Mouse (Mus musculus) CH12.LX (cell line): ENCODE data around the gene Gm20388. TPM values are rescaled to one million over a fixed set of nuclear protein-coding genes. Genes with fewer than 3 reads are reported as not detected.

ENCODE experiments used
- DNase-seq: peaks from one replicate; pipeline ENCODE4 v3.0.0-alpha.2; 2013; ENCODE audit errors: extremely low read depth
- H3K27ac ChIP-seq: 2 replicates; pipeline ENCODE4 v1.5.1; 2012; ENCODE audit warnings: low read depth, mild to moderate bottlenecking, control low read depth, moderate library complexity; ENCODE audit not compliant: insufficient read depth
- H3K27me3 ChIP-seq: replicated peaks from 2 replicates; pipeline ENCODE3; 2012; ENCODE audit warnings: inconsistent platforms
- H3K36me3 ChIP-seq, 2 experiments: replicated peaks in 1 of 2; 2 replicates each; pipeline versions ENCODE3 to v1.6.1; 2012; ENCODE audit warnings: inconsistent platforms in 1 of 2, low read length in 1 of 2, mild to moderate bottlenecking in 1 of 2, mixed read lengths in 1 of 2, moderate library complexity in 1 of 2; ENCODE audit not compliant: control insufficient read depth in 1 of 2, insufficient read depth in 1 of 2
- H3K4me1 ChIP-seq, 2 experiments: 2 replicates each; pipeline ENCODE4 v1.6.1; 2012; ENCODE audit warnings: inconsistent platforms in 1 of 2, moderate library complexity in 1 of 2; ENCODE audit not compliant: insufficient read depth in 2 of 2, control insufficient read depth in 1 of 2
- H3K4me2 ChIP-seq: 2 replicates; pipeline ENCODE4 v1.6.1; 2012; ENCODE audit warnings: low read depth, mild to moderate bottlenecking, control low read depth; ENCODE audit not compliant: poor library complexity, insufficient read depth, severe bottlenecking
- H3K4me3 ChIP-seq, 3 experiments: fragments of 150-350 bp in 1 of 3; sonication (generic) in 1 of 3; replicated peaks in 1 of 3; 2 replicates each; pipeline versions ENCODE3 to v1.5.1; 2011 to 2012; ENCODE audit warnings: low read depth in 2 of 3, low read length in 2 of 3, mild to moderate bottlenecking in 2 of 3, moderate library complexity in 2 of 3, control low read depth in 1 of 3, improper control_type of control experiment in 1 of 3, inconsistent platforms in 1 of 3, mixed read lengths in 1 of 3; ENCODE audit not compliant: poor library complexity in 1 of 3
- H3K79me2 ChIP-seq: replicated peaks from 2 replicates; pipeline ENCODE4 v1.6.1; 2012; ENCODE audit warnings: mild to moderate bottlenecking, moderate library complexity; ENCODE audit not compliant: control insufficient read depth, poor library complexity, insufficient read depth, severe bottlenecking; ENCODE audit errors: extremely low read depth
- H3K9ac ChIP-seq: 2 replicates; pipeline ENCODE4 v1.6.1; 2012; ENCODE audit warnings: low read depth, mild to moderate bottlenecking, control low read depth, moderate library complexity; ENCODE audit not compliant: insufficient read depth
- H3K9me3 ChIP-seq: replicated peaks from 2 replicates; pipeline ENCODE3; 2012; ENCODE audit warnings: low read length, inconsistent platforms, mixed read lengths
- BHLHE40 ChIP-seq: IDR thresholded peaks from 2 replicates; pipeline ENCODE4 v1.6.1; 2011; ENCODE audit warnings: mild to moderate bottlenecking, low read depth, low read length, improper control_type of control experiment
- CHD1 ChIP-seq: IDR thresholded peaks from 2 replicates; pipeline ENCODE4 v1.6.1; 2012; ENCODE audit warnings: low read depth, low read length, improper control_type of control experiment, inconsistent platforms
- ELF1 ChIP-seq: IDR thresholded peaks from 2 replicates; pipeline ENCODE4 v1.6.1; 2014; ENCODE audit warnings: low read depth, mild to moderate bottlenecking, inconsistent platforms, low read length, improper control_type of control experiment
- EP300 ChIP-seq: IDR thresholded peaks from 2 replicates; pipeline ENCODE4 v1.6.1; 2011; ENCODE audit warnings: low read length, improper control_type of control experiment
- HCFC1 ChIP-seq: IDR thresholded peaks from 2 replicates; pipeline ENCODE4 v1.6.1; 2012; ENCODE audit warnings: low read depth, mild to moderate bottlenecking, inconsistent platforms, low read length, improper control_type of control experiment
- JUN ChIP-seq: IDR thresholded peaks from 2 replicates; pipeline ENCODE4 v1.6.1; 2011; ENCODE audit warnings: low read depth, mild to moderate bottlenecking, low read length, improper control_type of control experiment, moderate library complexity; ENCODE audit not compliant: insufficient read depth
- MAX ChIP-seq: IDR thresholded peaks from 2 replicates; pipeline ENCODE4 v1.6.1; 2011; ENCODE audit warnings: low read length, improper control_type of control experiment
- MXI1 ChIP-seq: IDR thresholded peaks from 2 replicates; pipeline ENCODE4 v1.6.1; 2011; ENCODE audit warnings: mild to moderate bottlenecking, low read depth, low read length, improper control_type of control experiment
- NRF1 ChIP-seq: IDR thresholded peaks from 2 replicates; pipeline ENCODE4 v1.6.1; 2014; ENCODE audit warnings: low read depth, mild to moderate bottlenecking, inconsistent platforms, low read length, improper control_type of control experiment, moderate library complexity
- PAX5 ChIP-seq: IDR thresholded peaks from 2 replicates; pipeline ENCODE4 v1.6.1; 2012; ENCODE audit warnings: low read length, inconsistent platforms, mixed read lengths
- POLR2A ChIP-seq: IDR thresholded peaks from 2 replicates; pipeline ENCODE4 v1.6.1; 2011; ENCODE audit warnings: low read depth, mild to moderate bottlenecking, improper control_type of control experiment, low read length
- POLR2AphosphoS2 ChIP-seq: IDR thresholded peaks from 2 replicates; pipeline ENCODE4 v1.6.1; 2011; ENCODE audit warnings: low read depth, low read length, improper control_type of control experiment
- RCOR1 ChIP-seq: conservative IDR thresholded peaks from 2 replicates; pipeline ENCODE4 v1.6.1; 2012; ENCODE audit warnings: low read depth, mild to moderate bottlenecking, inconsistent platforms, low read length, improper control_type of control experiment
- SIN3A ChIP-seq: IDR thresholded peaks from 2 replicates; pipeline ENCODE4 v1.6.1; 2012; ENCODE audit warnings: low read length, improper control_type of control experiment, inconsistent platforms
- SMC3 ChIP-seq: IDR thresholded peaks from 2 replicates; pipeline ENCODE4 v1.6.1; 2011; ENCODE audit warnings: low read depth, low read length, improper control_type of control experiment
- TCF12 ChIP-seq: IDR thresholded peaks from 2 replicates; pipeline ENCODE4 v1.6.1; 2014; ENCODE audit warnings: low read depth, mild to moderate bottlenecking, inconsistent platforms, low read length, improper control_type of control experiment
- ZC3H11A ChIP-seq: IDR thresholded peaks from 2 replicates; pipeline ENCODE4 v1.6.1; 2012; ENCODE audit warnings: low read depth, mild to moderate bottlenecking, inconsistent platforms, low read length, improper control_type of control experiment
- ZMIZ1 ChIP-seq: IDR thresholded peaks from 2 replicates; pipeline ENCODE4 v1.6.1; 2012; ENCODE audit warnings: low read depth, mild to moderate bottlenecking, inconsistent platforms, low read length, improper control_type of control experiment
- dilution Hi-C: fragments of 300-500 bp; cut with MboI; formaldehyde crosslinking; loops from 2 replicates; pipeline ENCODE4 v1.14.3; 2020; ENCODE audit warnings: low sequenced_read_pairs; ENCODE audit not compliant: extremely low pct_unique_long_range_greater_than_20kb, extremely low pct_ligation_motif_present
- in situ Hi-C: fragments of 300-500 bp; cut with MboI; formaldehyde crosslinking; loops from 3 replicates; pipeline ENCODE4 v1.14.3; 2019; ENCODE audit warnings: low sequenced_read_pairs, low pct_ligation_motif_present, low pct_unique_long_range_greater_than_20kb, mixed read lengths
- polyA plus RNA-seq: library from polyadenylated mRNA; unstranded; fragments of >175 nt; gene quantifications from 2 replicates; pipeline ENCODE4 v1.2.1, GENCODE M21; 2012; ENCODE audit warnings: low read depth; ENCODE audit not compliant: insufficient read length
- total RNA-seq, 2 experiments: library from RNA; depleted of rRNA; stranded (reverse); fragments of 300-350 nt in 1 of 2; fragments of >200 nt in 1 of 2; gene quantifications; 2 replicates each; pipeline ENCODE4 v1.2.3; 2012 to 2014

Gm20388 gene
- total and polyA plus RNA-seq, 3 experiments = 14.8 to 26.3 (median 22.2) TPM

DNA sequence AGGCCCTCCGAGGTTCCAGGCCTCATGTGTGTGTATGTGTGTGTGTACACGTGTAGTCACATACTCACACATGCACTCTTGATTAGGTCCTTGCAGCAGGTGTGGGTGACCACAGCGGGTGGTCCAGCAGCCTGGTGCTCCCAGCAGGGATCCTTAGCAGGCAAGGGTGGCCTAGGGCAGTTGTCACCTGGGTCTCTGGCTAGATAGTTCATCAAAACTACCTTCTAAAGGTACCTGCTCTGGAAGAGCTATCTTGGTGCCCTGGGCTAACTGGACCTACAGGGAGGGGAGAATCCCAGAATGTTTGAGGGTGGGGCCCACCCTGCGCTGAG is 1821.7 kb downstream of the Gm20388 start:
- Histone ChIP-seq H3K9me3 (peaks cover 16% of the 10 kb centered on the region), H3K4me2 (no peak overlapping the region), H3K4me3 (no peak overlapping the region), H3K27ac (no peak overlapping the region), H3K4me1 (no peaks in the 10 kb centered on the region), H3K27me3 (peaks cover 69% of the 10 kb centered on the region), H3K9ac (no peak overlapping the region), H3K36me3 (no peaks in the 10 kb centered on the region), H3K79me2 (no peaks in the 10 kb centered on the region)
- in situ Hi-C loops (no loop called here), dilution Hi-C loops (no loop called here)
- TF ChIP-seq HCFC1 (no peak), NRF1 (no peak), TCF12 (no peak), POLR2AphosphoS2 (no peak), POLR2A (no peak), ZMIZ1 (no peak), PAX5 (no peak)
- DNase-seq = no peak

GRCm38 (mm10) chr8:121734262-121734661 is 1823.6 kb downstream of the Gm20388 start:
- no peak for DNase-seq

DNA sequence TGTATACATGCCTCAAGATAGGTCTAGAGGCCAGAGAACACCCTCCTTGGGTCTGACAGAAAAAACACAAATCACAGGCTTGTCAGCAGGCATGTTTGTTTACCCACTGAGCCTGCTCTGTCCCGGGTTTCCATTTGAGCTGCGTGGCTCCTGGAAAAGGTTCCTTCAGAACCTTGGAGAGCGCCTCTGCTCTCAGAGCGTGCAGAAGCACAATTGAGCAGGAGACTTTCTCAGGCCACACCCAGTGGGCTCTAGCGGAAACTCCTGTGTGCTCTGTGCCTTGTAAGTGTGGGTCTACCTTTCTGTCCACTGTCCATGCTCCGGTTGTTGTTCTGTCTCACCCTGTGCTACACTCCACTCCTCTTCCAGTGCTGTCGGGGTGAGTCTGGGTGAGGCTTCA is 1825.6 kb downstream of the Gm20388 start:
- peak; percentile 29; the same call in 1 of the 2 replicates for TF ChIP-seq SIN3A
- TF ChIP-seq PAX5 = no peak
- TF ChIP-seq JUN = no peak
- no peak for TF ChIP-seq SMC3
- TF ChIP-seq MAX = no peak
- TF ChIP-seq BHLHE40 = 0 out of 2 replicates have a peak, but pooled peaks have one; percentile 17
- no peak for TF ChIP-seq RCOR1
- TF ChIP-seq POLR2AphosphoS2 = no peak
- peak; percentile 45; the same call in 1 of the 2 replicates for TF ChIP-seq MXI1
- TF ChIP-seq, all 38 proteins: peak for 3
- H3K27me3 ChIP-seq = peaks cover 86% of the 10 kb centered on the region
- peaks cover 4% of the 10 kb centered on the region for H3K9me3 ChIP-seq
- DNase-seq = peak; percentile 36
- H3K27ac ChIP-seq = no peak overlapping the region
- no peak overlapping the region for H3K9ac ChIP-seq
- no peaks in the 10 kb centered on the region for H3K4me1 ChIP-seq
- H3K4me2 ChIP-seq = no peak overlapping the region
- H3K4me3 ChIP-seq = no peak overlapping the region
- H3K36me3 ChIP-seq = no peaks in the 10 kb centered on the region
- in situ Hi-C loops = no loop called here
- dilution Hi-C loops = no loop called here
- no peaks in the 10 kb centered on the region for H3K79me2 ChIP-seq

More at GRCm38 (mm10) chr8:121734262-121734661, 1823.6 kb downstream of the Gm20388 start:
- no peaks in the 10 kb centered on the region for H3K36me3 ChIP-seq
- no peaks in the 10 kb centered on the region for H3K79me2 ChIP-seq
- dilution Hi-C loops = no loop called here
- TF ChIP-seq EP300 (no peak), ELF1 (no peak), CHD1 (no peak), ZC3H11A (no peak), POLR2AphosphoS2 (no peak), ZMIZ1 (no peak), SMC3 (no peak), RCOR1 (no peak), MAX (no peak)
- H3K4me2 ChIP-seq = no peak overlapping the region
- H3K4me3 ChIP-seq = no peak overlapping the region
- H3K4me1 ChIP-seq = no peaks in the 10 kb centered on the region
- peaks cover 70% of the 10 kb centered on the region for H3K27me3 ChIP-seq
- peaks cover 14% of the 10 kb centered on the region for H3K9me3 ChIP-seq
- in situ Hi-C loops = no loop called here
- H3K27ac ChIP-seq = no peak overlapping the region
- H3K9ac ChIP-seq = no peak overlapping the region
